Mouse (Mus musculus): ENCODE results near the gene Fam189a2. TPM values are rescaled to one million over a fixed set of nuclear protein-coding genes. Genes with fewer than 3 reads are reported as not detected.

The Fam189a2 gene
- polyA plus RNA-seq (2014; fragmentation: Illumina TruSeq; extraction: RNeasy Lipid Tissue Mini Kit (QIAGEN cat#74804); ENCODE audit: insufficient read depth, low read depth, low replicate concordance) = 90.0 TPM

DNA sequence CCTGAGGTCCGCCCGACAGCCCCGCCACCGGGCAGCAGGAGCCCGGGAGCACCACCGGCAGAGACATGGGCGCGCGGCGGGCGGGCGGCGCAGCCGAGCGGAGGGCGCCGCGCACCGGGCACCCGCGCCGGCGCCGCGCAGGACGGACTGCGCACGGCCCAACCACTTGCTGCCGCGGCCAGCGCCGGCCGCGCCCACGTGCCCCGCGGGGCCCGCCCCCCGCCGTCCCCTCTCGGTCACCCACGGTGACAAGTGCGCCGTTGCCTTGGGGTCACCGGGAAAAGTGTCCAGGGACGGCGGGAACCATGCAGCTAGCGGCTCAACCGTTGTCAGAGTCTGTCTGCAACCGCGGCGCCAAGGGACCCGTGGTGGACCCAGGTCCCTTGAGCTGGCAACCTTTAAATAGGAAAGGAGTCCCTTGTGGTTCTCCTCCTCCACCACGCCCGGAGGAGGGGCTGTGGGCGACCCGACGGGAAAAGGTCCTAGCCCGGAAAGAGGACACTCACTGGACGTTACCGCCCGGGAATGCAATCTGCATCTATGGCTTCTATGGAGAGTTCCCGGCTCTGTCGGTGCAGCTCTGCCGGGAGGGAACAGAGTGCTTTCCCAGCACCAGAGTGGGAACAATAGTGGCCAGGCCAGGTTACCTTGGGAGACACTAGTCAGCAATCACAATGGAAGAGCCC lies at the start of gene Fam189a2:
Gene Fam189a2, minus strand, starts transcription at position 149 of the 686 bp plus-strand sequence.

Other genes with a start within 250 kb of the Fam189a2 start
- 27.4 TPM for gene Tjp2, start 194.0 kb upstream of the Fam189a2 start, polyA plus RNA-seq (2014; fragmentation: Illumina TruSeq; extraction: RNeasy Lipid Tissue Mini Kit (QIAGEN cat#74804); ENCODE audit: insufficient read depth, low read depth, low replicate concordance)
- 8.5 TPM for gene Fxn, start 249.6 kb upstream of the Fam189a2 start, polyA plus RNA-seq (2014; fragmentation: Illumina TruSeq; extraction: RNeasy Lipid Tissue Mini Kit (QIAGEN cat#74804); ENCODE audit: insufficient read depth, low read depth, low replicate concordance)

All from lung, adult 10 weeks (tissue).